Mouse (Mus musculus) ES-Bruce4 (cell line): ENCODE measurements at regions not wholly inside any gene's neighbourhood (a gene's known extent, or its start where the extent isn't known, plus 50 kb on each side); places are given as distances from the start of the nearest gene placed in this dataset.

Source experiments
- CTCF ChIP-seq: IDR thresholded peaks from one replicate; pipeline ENCODE4 v1.8.1; 2011; ENCODE audit warnings: low read depth, low read length
- EP300 ChIP-seq: IDR thresholded peaks from 2 replicates; pipeline ENCODE4 v1.6.1; 2011; ENCODE audit warnings: low read depth, low read length; ENCODE audit not compliant: insufficient read depth
- POLR2A ChIP-seq: IDR thresholded peaks from one replicate; pipeline ENCODE4 v1.8.1; 2011; ENCODE audit warnings: low read length; ENCODE audit not compliant: insufficient read depth

- TF ChIP-seq CTCF = no peak
- no peak for TF ChIP-seq POLR2A
- TF ChIP-seq EP300 = no peak
Observed at GRCm38 (mm10) chr9:14147088-14147487, 127.8 kb upstream of the Sesn3 start.
